ENCODE assay signal across 10 mouse cellular contexts in genomic region chr11:71440392-71440791, GRCm38 (mm10).
DNase-seq lines count a peak whose midpoint lies in the region; ATAC-seq and TF ChIP-seq lines count a peak whose summit lies in the region.
"Had no signal": no experiment of that assay in that cellular context is flagged by ENCODE, and none has a peak within 500 bp of the region (broad histone marks: within the 10 kb centered on the region; RNA-seq: fewer than 3 reads in every experiment).

No protein-coding gene starts in this region.

- H3K9me3 ChIP-seq in forebrain, embryonic 13.5 days (replicated peaks): 0 out of 2 replicates have a peak, but pooled peaks cover 7% of the 10 kb centered on the region
- no peaks in the 10 kb centered on the region for H3K9me3 ChIP-seq in limb, embryonic 10.5 days (replicated peaks)
- no peaks in the 10 kb centered on the region for H3K9me3 ChIP-seq in neural tube, embryonic 15.5 days (replicated peaks)
- H3K9me3 ChIP-seq: liver, embryonic 15.5 days had no signal

- H3K9ac ChIP-seq in forebrain, embryonic 13.5 days: peak overlapping the region; percentile 41; the same call in 1 of the 2 replicates
- H3K9ac ChIP-seq in neural tube, embryonic 15.5 days (replicated peaks): no peak overlapping the region
- H3K9ac ChIP-seq: liver, embryonic 15.5 days had no signal

- no peak; the same call in 1 of the 2 replicates for ATAC-seq in forebrain, embryonic 13.5 days
- ATAC-seq in neural tube, embryonic 15.5 days (ENCODE audit: low FRiP score): 0 out of 2 replicates have a peak, but pooled peaks have one; percentile 10

- H3K4me3 ChIP-seq in layer of hippocampus, adult 2 months: peak overlapping the region; percentile 35
- peak overlapping the region; percentile 17 for H3K4me3 ChIP-seq in forebrain, embryonic 13.5 days
- H3K4me3 ChIP-seq in limb, embryonic 10.5 days: peak overlapping the region; percentile 38
- 0 out of 2 replicates have a peak overlapping the region, but pooled peaks have one; percentile 18 for H3K4me3 ChIP-seq in neural tube, embryonic 15.5 days (replicated peaks)
- H3K4me3 ChIP-seq: liver, embryonic 15.5 days had no signal

- H3K27ac ChIP-seq in layer of hippocampus, adult 2 months: peak overlapping the region; percentile 89
- H3K27ac ChIP-seq in forebrain, embryonic 13.5 days: peak overlapping the region; percentile 91
- no peak overlapping the region; the same call in 1 of the 2 replicates for H3K27ac ChIP-seq in limb, embryonic 10.5 days
- peak overlapping the region; percentile 54 for H3K27ac ChIP-seq in neural tube, embryonic 15.5 days (replicated peaks)
- H3K27ac ChIP-seq: liver, embryonic 15.5 days had no signal

- WGBS in forebrain, embryonic 13.5 days: 43% methylated on average over 10 of the region's 10 CpGs
- WGBS in limb, embryonic 10.5 days: 50% methylated on average over 10 of the region's 10 CpGs
- 43% methylated on average over 10 of the region's 10 CpGs for WGBS in neural tube, embryonic 15.5 days

- peak overlapping the region; percentile 53 for H3K4me2 ChIP-seq in forebrain, embryonic 13.5 days
- peak overlapping the region; percentile 52 for H3K4me2 ChIP-seq in neural tube, embryonic 15.5 days
- H3K4me2 ChIP-seq: liver, embryonic 15.5 days had no signal

- no peaks in the 10 kb centered on the region for H3K27me3 ChIP-seq in forebrain, embryonic 13.5 days
- H3K27me3 ChIP-seq in limb, embryonic 10.5 days (ENCODE audit: low read depth, poor library complexity, severe bottlenecking): peaks cover 24% of the 10 kb centered on the region
- no peaks in the 10 kb centered on the region for H3K27me3 ChIP-seq in neural tube, embryonic 15.5 days (replicated peaks)

- H3K4me1 ChIP-seq in forebrain, embryonic 13.5 days: peaks cover 61% of the 10 kb centered on the region
- H3K4me1 ChIP-seq in limb, embryonic 10.5 days: peaks cover 12% of the 10 kb centered on the region
- H3K4me1 ChIP-seq in neural tube, embryonic 15.5 days: peaks cover 25% of the 10 kb centered on the region
- H3K4me1 ChIP-seq: liver, embryonic 15.5 days had no signal

- no peak for DNase-seq in layer of hippocampus, adult 2 months (ENCODE audit: low spot score in 2 of 2)
- DNase-seq in layer of hippocampus, adult 8-10 months (ENCODE audit: low spot score in 2 of 2): no peak
- DNase-seq in limb, embryonic 10.5 days (ENCODE audit: low spot score): no peak
- no peak for DNase-seq in adrenal gland, postnatal 4 days (ENCODE audit: low spot score in 2 of 2)
- no peak for DNase-seq in yolk sac, embryonic 10.5 days (ENCODE audit: low spot score)
- DNase-seq: adrenal gland, postnatal 10 days had no signal

- no peak for TF ChIP-seq CTCF in layer of hippocampus, adult 2 months (conservative IDR thresholded peaks at IDR 0.05)

- H3K36me3 ChIP-seq in forebrain, embryonic 13.5 days (ENCODE audit: poor library complexity, severe bottlenecking): no peaks in the 10 kb centered on the region
- H3K36me3 ChIP-seq in limb, embryonic 10.5 days: no peaks in the 10 kb centered on the region
- H3K36me3 ChIP-seq in neural tube, embryonic 15.5 days: no peaks in the 10 kb centered on the region
- H3K36me3 ChIP-seq: G1E; liver, embryonic 15.5 days had no signal
